Mouse (Mus musculus): ENCODE data around the gene Dok5. TPM values are rescaled to one million over a fixed set of nuclear protein-coding genes. Genes with fewer than 3 reads are reported as not detected.

The Dok5 gene
- polyA plus RNA-seq, 1 experiment, result not detected

DNA sequence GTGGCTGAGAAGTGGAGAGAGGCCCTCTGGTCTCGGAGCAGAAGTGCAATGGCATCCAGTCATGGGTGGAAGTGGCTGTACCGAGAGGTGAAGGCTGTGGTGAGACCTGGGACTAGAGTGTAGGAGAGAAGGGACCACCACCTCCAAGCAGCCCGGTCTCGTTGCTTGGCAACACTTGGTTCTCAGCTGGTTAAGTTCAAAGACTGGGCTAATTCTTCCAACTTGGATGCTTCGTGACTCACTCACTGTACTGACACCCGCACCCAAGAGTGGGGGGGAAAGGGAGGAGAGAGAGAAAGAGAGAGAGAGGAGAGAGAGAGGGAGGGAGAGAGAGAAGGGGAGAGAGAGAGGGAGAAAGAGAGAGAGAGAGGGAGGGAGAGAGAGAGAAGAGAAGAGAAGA lies 133.2 kb downstream of the Dok5 start:
- no peak for TF ChIP-seq GATA1 (IDR thresholded peaks at IDR 0.05; ENCODE audit: borderline replicate concordance, low read length)
- TF ChIP-seq FLI1 (IDR thresholded peaks at IDR 0.05; ENCODE audit: low read length), result no peak
- H3K36me3 ChIP-seq (replicated peaks; ENCODE audit: low read length), result no peaks in the 10 kb centered on the region
- H3K4me3 ChIP-seq (replicated peaks), result peak overlapping the region; percentile 28
- H3K9me3 ChIP-seq, result peaks cover 71% of the 10 kb centered on the region
- no peaks in the 10 kb centered on the region for H3K27me3 ChIP-seq (replicated peaks)
- H3K4me1 ChIP-seq, result no peaks in the 10 kb centered on the region

DNA sequence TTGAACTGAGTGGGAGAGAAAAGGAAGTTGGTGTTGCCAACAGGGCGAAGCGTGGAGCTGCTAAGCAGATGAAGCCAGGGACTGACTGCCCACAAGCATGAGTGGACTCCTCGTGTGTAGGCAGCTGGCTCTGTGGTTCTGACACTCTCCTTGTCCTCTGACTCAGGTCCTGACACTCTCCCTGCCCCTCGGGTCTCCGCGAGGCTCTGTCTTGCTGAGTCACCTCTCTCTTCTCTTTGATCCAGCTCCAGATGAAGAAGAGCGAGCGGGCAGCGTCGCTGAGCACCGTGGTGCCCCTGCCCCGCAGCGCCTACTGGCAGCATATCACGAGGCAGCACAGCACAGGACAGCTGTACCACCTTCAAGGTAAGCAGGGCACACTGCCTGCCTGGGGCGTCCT lies 139.0 kb downstream of the Dok5 start:
- H3K27me3 ChIP-seq (replicated peaks), result no peaks in the 10 kb centered on the region
- peaks cover 39% of the 10 kb centered on the region for H3K9me3 ChIP-seq
- TF ChIP-seq GATA1 (IDR thresholded peaks at IDR 0.05; ENCODE audit: borderline replicate concordance, low read length) (no peak), FLI1 (IDR thresholded peaks at IDR 0.05; ENCODE audit: low read length) (no peak)
- H3K36me3 ChIP-seq (replicated peaks; ENCODE audit: low read length), result no peaks in the 10 kb centered on the region
- no peaks in the 10 kb centered on the region for H3K4me1 ChIP-seq
- H3K4me3 ChIP-seq (replicated peaks), result peak overlapping the region; percentile 80

DNA sequence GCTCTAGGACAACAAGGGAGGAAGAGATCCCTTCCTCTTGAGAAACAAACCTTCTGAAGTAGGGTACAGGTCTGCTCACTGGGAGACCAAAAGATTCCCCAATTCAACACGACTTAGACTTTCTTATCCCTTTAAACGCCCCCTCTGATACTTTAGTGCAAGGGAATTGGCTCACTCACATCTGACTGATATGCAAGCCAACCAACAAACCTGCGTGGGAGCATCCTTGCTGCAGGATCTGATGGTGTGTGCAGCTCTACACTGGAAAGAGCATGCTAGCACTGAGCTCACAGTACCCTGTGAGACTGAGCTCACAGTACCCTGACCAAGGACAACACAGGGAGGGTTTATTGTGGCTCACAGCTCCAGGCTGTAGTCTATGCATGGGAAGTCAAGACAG lies 139.9 kb downstream of the Dok5 start:
- no peaks in the 10 kb centered on the region for H3K27me3 ChIP-seq (replicated peaks)
- H3K4me3 ChIP-seq (replicated peaks), result no peak overlapping the region
- no peak for TF ChIP-seq GATA1 (IDR thresholded peaks at IDR 0.05; ENCODE audit: borderline replicate concordance, low read length)
- TF ChIP-seq FLI1 (IDR thresholded peaks at IDR 0.05; ENCODE audit: low read length), result no peak
- peaks cover 31% of the 10 kb centered on the region for H3K9me3 ChIP-seq
- H3K36me3 ChIP-seq (replicated peaks; ENCODE audit: low read length), result no peaks in the 10 kb centered on the region
- no peaks in the 10 kb centered on the region for H3K4me1 ChIP-seq

DNA sequence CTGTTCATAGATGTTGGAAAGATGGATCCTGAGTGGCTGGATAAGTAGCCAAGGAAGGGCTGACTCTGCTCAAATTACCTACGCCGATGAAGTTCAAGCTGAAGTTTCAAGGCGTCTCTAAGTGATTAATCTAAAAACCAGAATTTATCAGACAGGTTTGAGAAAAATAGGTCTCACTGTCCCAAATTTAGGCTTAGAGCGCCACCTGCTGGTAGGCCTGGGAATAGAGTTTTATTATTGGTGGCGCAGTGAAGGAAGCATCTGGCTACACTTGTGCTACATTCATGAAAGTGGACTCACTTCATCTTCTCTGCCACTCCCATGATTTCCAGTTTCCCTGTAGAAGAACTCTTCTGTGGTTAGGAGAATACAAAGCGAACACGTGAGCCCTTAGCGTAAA lies 141.8 kb downstream of the Dok5 start:
- no peak for TF ChIP-seq GATA1 (IDR thresholded peaks at IDR 0.05; ENCODE audit: borderline replicate concordance, low read length)
- TF ChIP-seq FLI1 (IDR thresholded peaks at IDR 0.05; ENCODE audit: low read length), result no peak
- Histone ChIP-seq H3K4me1 (no peaks in the 10 kb centered on the region), H3K27me3 (replicated peaks) (no peaks in the 10 kb centered on the region), H3K4me3 (replicated peaks) (no peak overlapping the region), H3K9me3 (peaks cover 21% of the 10 kb centered on the region), H3K36me3 (replicated peaks; ENCODE audit: low read length) (no peaks in the 10 kb centered on the region)

DNA sequence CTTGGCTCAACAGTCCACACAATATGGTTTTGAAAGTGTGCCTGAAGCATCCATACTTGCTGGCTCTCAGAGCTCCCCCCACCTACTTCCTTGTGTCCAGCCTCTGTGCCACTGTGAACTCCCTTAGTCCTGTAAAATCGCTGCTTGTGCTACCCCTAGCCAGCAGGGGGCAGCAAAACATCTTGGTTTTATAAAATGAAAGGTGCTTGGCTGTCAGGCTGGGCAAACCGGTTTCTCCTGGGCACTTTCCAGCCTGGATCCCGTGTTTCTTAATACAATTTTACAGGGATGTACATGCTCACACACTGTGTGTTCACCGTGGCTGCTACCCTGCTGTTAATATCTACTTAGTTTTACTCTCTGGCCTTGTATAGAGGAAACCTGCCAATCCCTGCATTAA lies 145.9 kb downstream of the Dok5 start:
- Histone ChIP-seq H3K27me3 (replicated peaks) (no peaks in the 10 kb centered on the region), H3K36me3 (replicated peaks; ENCODE audit: low read length) (no peaks in the 10 kb centered on the region), H3K4me1 (no peaks in the 10 kb centered on the region), H3K4me3 (replicated peaks) (no peak overlapping the region), H3K9me3 (no peaks in the 10 kb centered on the region)
- no peak for TF ChIP-seq FLI1 (IDR thresholded peaks at IDR 0.05; ENCODE audit: low read length)
- no peak for TF ChIP-seq GATA1 (IDR thresholded peaks at IDR 0.05; ENCODE audit: borderline replicate concordance, low read length)

DNA sequence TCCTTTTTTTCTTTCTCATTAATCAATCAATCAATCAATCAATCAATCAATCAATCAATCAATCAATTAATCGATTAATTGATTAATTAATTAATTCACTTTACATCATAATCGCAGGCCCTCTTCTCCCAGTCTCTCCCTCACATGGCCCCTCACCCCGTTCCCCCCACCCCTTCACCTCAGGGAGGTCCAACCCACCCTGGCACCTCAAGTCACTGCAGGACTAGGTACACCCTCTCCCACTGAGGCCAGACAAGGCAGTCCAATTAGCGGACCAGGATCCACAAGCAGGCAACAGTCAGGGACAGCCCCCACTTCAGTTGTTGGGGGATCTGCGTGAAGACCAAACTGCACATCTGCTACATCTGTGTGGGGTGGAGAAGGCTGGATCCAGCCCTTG lies 146.3 kb downstream of the Dok5 start:
- TF ChIP-seq FLI1 (IDR thresholded peaks at IDR 0.05; ENCODE audit: low read length) (no peak), GATA1 (IDR thresholded peaks at IDR 0.05; ENCODE audit: borderline replicate concordance, low read length) (no peak)
- Histone ChIP-seq H3K4me3 (replicated peaks) (no peak overlapping the region), H3K27me3 (replicated peaks) (no peaks in the 10 kb centered on the region), H3K36me3 (replicated peaks; ENCODE audit: low read length) (no peaks in the 10 kb centered on the region), H3K4me1 (no peaks in the 10 kb centered on the region), H3K9me3 (no peaks in the 10 kb centered on the region)

DNA sequence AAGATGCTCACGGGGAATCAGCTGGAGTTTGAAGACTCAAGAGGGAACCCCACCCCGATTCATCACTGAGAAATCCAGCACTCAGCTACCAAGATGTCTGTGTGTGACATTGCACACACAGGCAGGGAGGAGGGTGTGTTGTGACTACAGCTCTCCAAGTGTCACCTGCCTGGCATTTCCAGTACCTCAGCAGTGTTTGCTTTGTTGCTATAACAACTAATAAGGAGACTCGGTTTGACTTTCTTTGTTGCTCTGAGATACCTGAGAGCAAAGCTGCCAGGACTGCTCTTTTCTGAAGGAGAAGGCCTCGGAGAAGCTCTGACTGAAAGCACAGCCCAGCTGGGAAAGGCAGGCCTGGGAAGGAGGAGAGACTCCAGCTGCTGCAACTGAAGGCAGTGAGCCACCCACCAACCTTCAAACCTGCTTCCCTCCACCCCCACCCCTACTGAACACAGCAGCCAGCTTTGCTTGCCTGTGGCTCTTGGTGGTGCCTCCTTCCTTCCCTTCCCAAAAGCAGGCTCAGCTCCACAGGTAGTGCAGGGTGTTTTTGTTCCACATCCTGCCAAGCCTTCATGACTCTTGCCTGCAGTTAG lies 152.7 kb downstream of the Dok5 start:
- Histone ChIP-seq H3K36me3 (replicated peaks; ENCODE audit: low read length) (no peaks in the 10 kb centered on the region), H3K4me3 (replicated peaks) (no peak overlapping the region), H3K9me3 (peaks cover 45% of the 10 kb centered on the region), H3K4me1 (no peaks in the 10 kb centered on the region), H3K27me3 (replicated peaks) (no peaks in the 10 kb centered on the region)
- TF ChIP-seq FLI1 (IDR thresholded peaks at IDR 0.05; ENCODE audit: low read length), result no peak
- TF ChIP-seq GATA1 (IDR thresholded peaks at IDR 0.05; ENCODE audit: borderline replicate concordance, low read length), result no peak

DNA sequence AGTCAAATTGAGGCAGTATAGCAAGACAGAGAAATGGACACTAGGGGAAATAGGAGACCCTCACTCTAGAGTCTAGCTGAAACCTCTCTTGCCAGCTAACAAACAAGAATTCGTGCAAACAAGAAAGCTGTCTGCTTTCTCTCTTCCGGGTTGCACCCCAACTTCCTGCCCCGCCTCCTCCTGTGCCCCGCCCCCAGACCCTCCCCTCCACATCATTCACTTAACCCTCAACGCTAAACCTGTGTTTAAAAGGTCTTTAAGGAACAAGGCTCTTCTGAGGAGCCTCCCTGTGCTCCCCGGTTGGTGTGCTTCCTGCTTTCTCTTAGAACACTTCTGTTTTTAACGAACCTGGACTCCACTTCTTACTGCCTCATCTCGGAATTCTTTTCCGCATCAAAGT lies 156.4 kb downstream of the Dok5 start:
- Histone ChIP-seq H3K9me3 (peaks cover 60% of the 10 kb centered on the region), H3K27me3 (replicated peaks) (no peaks in the 10 kb centered on the region), H3K4me1 (no peaks in the 10 kb centered on the region), H3K36me3 (replicated peaks; ENCODE audit: low read length) (no peaks in the 10 kb centered on the region), H3K4me3 (replicated peaks) (no peak overlapping the region)
- TF ChIP-seq GATA1 (IDR thresholded peaks at IDR 0.05; ENCODE audit: borderline replicate concordance, low read length), result no peak
- TF ChIP-seq FLI1 (IDR thresholded peaks at IDR 0.05; ENCODE audit: low read length), result no peak

DNA sequence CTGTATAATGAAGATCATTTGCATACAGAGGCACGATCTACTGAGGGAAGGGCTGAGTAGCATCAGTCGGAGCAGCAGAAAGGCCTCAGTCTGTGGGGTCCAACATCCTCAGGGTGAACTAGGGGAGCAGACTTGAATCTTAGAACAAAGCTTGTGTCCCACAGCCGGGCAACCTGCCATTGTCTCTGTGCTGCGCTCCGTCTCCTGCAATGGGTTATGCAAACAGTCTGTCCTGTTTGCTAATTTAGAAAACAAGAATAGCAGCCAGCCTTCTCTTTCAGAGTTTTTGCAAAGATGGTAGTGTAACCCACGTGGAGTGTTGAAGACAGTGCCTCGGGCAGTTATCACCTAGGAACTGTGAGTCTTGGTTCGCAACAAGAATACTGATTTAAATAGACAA lies 163.5 kb downstream of the Dok5 start:
- no peak for TF ChIP-seq FLI1 (IDR thresholded peaks at IDR 0.05; ENCODE audit: low read length)
- no peak for TF ChIP-seq GATA1 (IDR thresholded peaks at IDR 0.05; ENCODE audit: borderline replicate concordance, low read length)
- H3K4me3 ChIP-seq (replicated peaks), result no peak overlapping the region
- H3K9me3 ChIP-seq, result peaks cover 38% of the 10 kb centered on the region
- H3K4me1 ChIP-seq, result no peaks in the 10 kb centered on the region
- no peaks in the 10 kb centered on the region for H3K27me3 ChIP-seq (replicated peaks)
- no peaks in the 10 kb centered on the region for H3K36me3 ChIP-seq (replicated peaks; ENCODE audit: low read length)

DNA sequence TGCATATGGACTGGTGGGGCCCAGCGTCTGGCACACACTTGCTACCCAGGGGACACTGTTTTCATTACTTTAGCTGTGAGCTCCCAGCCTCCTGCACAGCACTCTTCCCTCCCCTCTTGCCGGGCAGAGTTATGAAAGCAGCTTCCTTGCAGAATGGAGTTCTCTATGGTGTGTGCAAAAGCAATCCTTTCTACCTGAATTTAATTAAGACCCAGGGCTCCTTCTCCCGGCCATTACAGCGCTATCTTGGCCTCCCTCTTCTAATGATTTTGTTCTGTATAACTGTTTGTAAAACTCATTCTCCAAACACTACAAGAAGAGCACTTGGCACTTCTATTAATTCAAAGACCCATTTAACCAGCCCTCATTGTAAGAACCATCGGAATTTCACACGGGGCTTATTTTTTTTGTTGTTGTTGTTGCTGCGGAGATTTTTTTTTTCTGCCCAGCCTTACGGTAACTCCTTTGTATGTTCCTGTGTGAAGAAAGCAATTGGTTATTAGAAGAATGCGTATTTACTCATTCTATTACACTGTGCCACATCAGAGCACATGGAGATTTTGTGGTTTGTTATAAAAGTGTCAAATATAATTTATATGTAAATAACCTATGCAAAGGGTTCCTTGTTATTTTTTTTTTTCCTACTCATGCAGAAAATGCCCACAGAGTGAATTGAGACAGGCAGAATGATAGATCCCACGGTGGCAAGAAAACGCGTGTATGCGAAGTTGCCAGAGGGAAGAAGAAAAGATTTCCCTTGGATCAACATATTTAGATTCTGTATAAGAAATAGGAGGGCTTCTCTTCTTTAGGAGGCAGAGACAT lies 170.8 kb downstream of the Dok5 start:
- H3K4me1 ChIP-seq, result no peaks in the 10 kb centered on the region
- no peaks in the 10 kb centered on the region for H3K36me3 ChIP-seq (replicated peaks; ENCODE audit: low read length)
- peaks cover 52% of the 10 kb centered on the region for H3K9me3 ChIP-seq
- no peak overlapping the region for H3K4me3 ChIP-seq (replicated peaks)
- TF ChIP-seq FLI1 (IDR thresholded peaks at IDR 0.05; ENCODE audit: low read length) (no peak), GATA1 (IDR thresholded peaks at IDR 0.05; ENCODE audit: borderline replicate concordance, low read length) (no peak)
- no peaks in the 10 kb centered on the region for H3K27me3 ChIP-seq (replicated peaks)

All from megakaryocyte, embryonic 14.5 days (primary cell).